Mouse (Mus musculus): ENCODE measurements around the gene Gnaz. TPM values are rescaled to one million over a fixed set of nuclear protein-coding genes. Genes with fewer than 3 reads are reported as not detected.

The Gnaz gene
- polyA plus RNA-seq, 1 experiment, result 0.37 TPM

DNA sequence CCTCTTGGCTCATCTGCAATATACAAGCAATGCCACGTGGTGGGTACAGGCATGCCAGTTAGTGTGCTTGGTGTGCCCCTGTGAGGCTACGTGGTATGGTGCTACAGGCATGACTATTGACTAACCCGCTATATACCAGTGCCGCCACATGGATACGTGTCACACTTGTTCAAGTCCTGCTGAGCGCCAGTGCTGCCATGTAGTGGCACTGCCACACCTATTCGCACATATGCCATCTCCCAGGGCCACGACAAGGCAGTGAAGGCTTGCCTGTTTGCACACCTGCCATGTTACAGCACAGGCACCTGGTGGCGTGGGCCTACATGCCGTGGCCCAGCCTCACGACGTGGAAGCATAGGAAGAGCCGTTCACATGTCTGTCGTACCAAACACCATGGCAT, 42.7 kb upstream of the Gnaz start:
- no peaks in the 10 kb centered on the region for H3K36me3 ChIP-seq (ENCODE audit: control insufficient read depth, insufficient read depth)
- H3ac ChIP-seq (ENCODE audit: control insufficient read depth, insufficient read length, low read depth), result no peak overlapping the region
- H3K27me3 ChIP-seq (ENCODE audit: control insufficient read depth, insufficient read depth, insufficient read length), result peaks cover 6% of the 10 kb centered on the region
- no peak for TF ChIP-seq MYOD1 (IDR thresholded peaks at IDR 0.05; ENCODE audit: control insufficient read depth, insufficient read length, low read depth)
- no peak for TF ChIP-seq MYOG (IDR thresholded peaks at IDR 0.05; ENCODE audit: control insufficient read depth, extremely low read depth, insufficient read length)
- no peak for TF ChIP-seq CTCF (IDR thresholded peaks at IDR 0.05; ENCODE audit: control insufficient read depth, insufficient read depth, insufficient read length)
- TF ChIP-seq CEBPB (IDR thresholded peaks at IDR 0.05; ENCODE audit: low read depth), result no peak
- no peak for TF ChIP-seq USF1 (IDR thresholded peaks at IDR 0.05; ENCODE audit: low read depth)
- no peak for TF ChIP-seq FOSL1 (IDR thresholded peaks at IDR 0.05; ENCODE audit: insufficient read depth, low read length, poor library complexity, severe bottlenecking)
- TF ChIP-seq MAX (IDR thresholded peaks at IDR 0.05), result no peak
- H3K79me3 ChIP-seq (ENCODE audit: low read depth), result no peaks in the 10 kb centered on the region
- no peaks in the 10 kb centered on the region for H3K79me2 ChIP-seq (ENCODE audit: control insufficient read depth, insufficient read depth)
- H3K4me3 ChIP-seq (ENCODE audit: insufficient read depth, poor library complexity, severe bottlenecking), result no peak overlapping the region

GRCm38 (mm10) chr10:74925324-74925723, 41.7 kb upstream of the Gnaz start:
- H3K36me3 ChIP-seq (ENCODE audit: control insufficient read depth, insufficient read depth), result no peaks in the 10 kb centered on the region
- no peak overlapping the region for H3ac ChIP-seq (ENCODE audit: control insufficient read depth, insufficient read length, low read depth)
- TF ChIP-seq CTCF (IDR thresholded peaks at IDR 0.05; ENCODE audit: control insufficient read depth, insufficient read depth, insufficient read length) (peak; percentile 36), CEBPB (IDR thresholded peaks at IDR 0.05; ENCODE audit: low read depth) (no peak)
- peaks cover 6% of the 10 kb centered on the region for H3K27me3 ChIP-seq (ENCODE audit: control insufficient read depth, insufficient read depth, insufficient read length)
- H3K79me2 ChIP-seq (ENCODE audit: control insufficient read depth, insufficient read depth), result no peaks in the 10 kb centered on the region
- H3K4me3 ChIP-seq (ENCODE audit: insufficient read depth, poor library complexity, severe bottlenecking), result no peak overlapping the region
- no peaks in the 10 kb centered on the region for H3K79me3 ChIP-seq (ENCODE audit: low read depth)

DNA sequence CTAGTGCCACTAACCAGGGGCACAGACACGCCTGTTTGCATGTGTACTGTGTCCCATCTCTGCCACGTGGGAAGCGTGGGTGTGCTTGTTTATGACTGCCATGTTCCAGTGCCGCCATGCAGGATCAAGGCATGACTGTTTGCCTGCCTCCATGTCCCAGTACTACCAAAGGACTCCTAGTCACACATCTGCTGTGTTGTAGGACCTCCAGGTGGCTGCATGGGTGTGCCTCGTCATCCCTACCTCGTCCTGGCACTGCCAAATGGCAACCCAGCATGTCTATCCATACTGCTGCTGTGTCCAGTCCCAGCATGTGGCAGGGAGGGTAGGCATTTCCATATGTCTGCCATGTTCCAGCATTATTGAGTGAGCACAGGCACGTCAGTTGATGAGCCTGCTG, 38.7 kb upstream of the Gnaz start:
- peaks cover 12% of the 10 kb centered on the region for H3K27me3 ChIP-seq (ENCODE audit: control insufficient read depth, insufficient read depth, insufficient read length)
- no peaks in the 10 kb centered on the region for H3K79me3 ChIP-seq (ENCODE audit: low read depth)
- H3K36me3 ChIP-seq (ENCODE audit: control insufficient read depth, insufficient read depth), result no peaks in the 10 kb centered on the region
- no peak overlapping the region for H3ac ChIP-seq (ENCODE audit: control insufficient read depth, insufficient read length, low read depth)
- no peaks in the 10 kb centered on the region for H3K79me2 ChIP-seq (ENCODE audit: control insufficient read depth, insufficient read depth)
- no peak overlapping the region for H3K4me3 ChIP-seq (ENCODE audit: insufficient read depth, poor library complexity, severe bottlenecking)
- TF ChIP-seq FOSL1 (IDR thresholded peaks at IDR 0.05; ENCODE audit: insufficient read depth, low read length, poor library complexity, severe bottlenecking) (no peak), MAX (IDR thresholded peaks at IDR 0.05) (no peak), CEBPB (IDR thresholded peaks at IDR 0.05; ENCODE audit: low read depth) (no peak), CTCF (IDR thresholded peaks at IDR 0.05; ENCODE audit: control insufficient read depth, insufficient read depth, insufficient read length) (no peak), MYOD1 (IDR thresholded peaks at IDR 0.05; ENCODE audit: control insufficient read depth, insufficient read length, low read depth) (no peak), USF1 (IDR thresholded peaks at IDR 0.05; ENCODE audit: low read depth) (no peak), MYOG (IDR thresholded peaks at IDR 0.05; ENCODE audit: control insufficient read depth, extremely low read depth, insufficient read length) (no peak)

DNA sequence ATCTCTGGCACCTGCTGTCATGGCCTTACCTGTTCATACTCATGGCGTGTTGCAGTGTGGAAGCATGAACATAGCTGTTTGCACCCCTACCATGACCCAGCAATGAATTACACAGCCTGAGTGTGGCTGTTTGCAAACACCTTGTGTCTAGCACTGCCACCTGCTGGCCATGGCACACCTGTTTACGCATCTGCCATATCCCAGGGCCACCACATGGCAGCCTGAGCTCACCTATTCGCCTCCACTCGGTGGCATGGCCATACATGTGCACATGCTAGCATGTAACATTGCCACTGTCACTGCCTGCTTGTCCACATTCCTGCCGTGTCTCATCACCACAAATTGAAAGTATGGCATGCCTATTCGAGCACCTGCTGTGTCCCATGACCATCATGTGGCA, 37.4 kb upstream of the Gnaz start:
- TF ChIP-seq USF1 (IDR thresholded peaks at IDR 0.05; ENCODE audit: low read depth) (no peak), CTCF (IDR thresholded peaks at IDR 0.05; ENCODE audit: control insufficient read depth, insufficient read depth, insufficient read length) (peak; percentile 7)
- peaks cover 13% of the 10 kb centered on the region for H3K27me3 ChIP-seq (ENCODE audit: control insufficient read depth, insufficient read depth, insufficient read length)

DNA sequence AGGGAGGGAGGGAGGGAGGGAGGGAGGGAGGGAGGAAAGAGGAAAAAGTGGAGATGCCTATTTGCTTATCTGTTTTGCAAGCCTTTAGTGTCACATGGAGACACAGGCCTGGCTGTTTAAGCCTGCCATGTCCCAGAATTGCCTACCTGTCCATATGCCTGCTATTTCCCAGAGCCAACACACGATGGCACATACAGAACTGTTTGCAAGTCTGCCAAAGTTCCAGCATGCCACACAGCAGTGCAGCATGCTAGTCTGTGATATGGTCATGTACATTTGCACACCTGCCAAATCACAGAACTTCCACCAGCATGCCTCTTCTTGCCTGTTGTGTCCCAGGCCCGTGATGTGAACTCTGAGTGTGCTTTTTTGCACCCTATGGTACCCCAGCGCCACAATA, 36.4 kb upstream of the Gnaz start:
- no peak overlapping the region for H3ac ChIP-seq (ENCODE audit: control insufficient read depth, insufficient read length, low read depth)
- TF ChIP-seq FOSL1 (IDR thresholded peaks at IDR 0.05; ENCODE audit: insufficient read depth, low read length, poor library complexity, severe bottlenecking) (no peak), MAX (IDR thresholded peaks at IDR 0.05) (no peak), USF1 (IDR thresholded peaks at IDR 0.05; ENCODE audit: low read depth) (no peak), MYOD1 (IDR thresholded peaks at IDR 0.05; ENCODE audit: control insufficient read depth, insufficient read length, low read depth) (no peak), CTCF (IDR thresholded peaks at IDR 0.05; ENCODE audit: control insufficient read depth, insufficient read depth, insufficient read length) (no peak), MYOG (IDR thresholded peaks at IDR 0.05; ENCODE audit: control insufficient read depth, extremely low read depth, insufficient read length) (no peak), CEBPB (IDR thresholded peaks at IDR 0.05; ENCODE audit: low read depth) (no peak)

More for the DNA sequence above, 37.4 kb upstream of the Gnaz start:
- Histone ChIP-seq H3K79me3 (ENCODE audit: low read depth) (no peaks in the 10 kb centered on the region), H3K79me2 (ENCODE audit: control insufficient read depth, insufficient read depth) (no peaks in the 10 kb centered on the region), H3ac (ENCODE audit: control insufficient read depth, insufficient read length, low read depth) (no peak overlapping the region), H3K4me3 (ENCODE audit: insufficient read depth, poor library complexity, severe bottlenecking) (no peak overlapping the region), H3K36me3 (ENCODE audit: control insufficient read depth, insufficient read depth) (no peaks in the 10 kb centered on the region)

DNA sequence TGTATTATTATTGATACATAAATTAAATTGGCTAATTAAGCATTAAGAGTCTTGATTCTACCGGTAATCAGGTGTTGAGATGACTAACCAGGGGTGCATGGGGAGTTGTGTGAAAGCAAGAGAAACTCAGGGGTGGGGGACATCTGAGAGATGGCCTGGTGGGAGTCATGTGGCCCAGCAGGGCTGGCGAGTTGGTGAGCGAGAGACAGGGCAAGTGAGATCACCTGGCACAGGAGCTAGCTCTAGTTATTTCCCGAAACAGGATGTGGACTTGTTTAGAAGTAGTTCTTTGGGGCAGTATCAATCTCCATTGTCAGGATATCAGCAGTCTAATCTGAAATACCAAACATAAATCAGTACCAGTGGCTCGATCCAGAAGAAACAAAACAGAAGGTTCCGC, 35.3 kb upstream of the Gnaz start:
- H3K4me3 ChIP-seq (ENCODE audit: insufficient read depth, poor library complexity, severe bottlenecking), result no peak overlapping the region

More for the DNA sequence above, 36.4 kb upstream of the Gnaz start:
- no peaks in the 10 kb centered on the region for H3K79me3 ChIP-seq (ENCODE audit: low read depth)
- no peaks in the 10 kb centered on the region for H3K36me3 ChIP-seq (ENCODE audit: control insufficient read depth, insufficient read depth)
- no peak overlapping the region for H3K4me3 ChIP-seq (ENCODE audit: insufficient read depth, poor library complexity, severe bottlenecking)
- peaks cover 13% of the 10 kb centered on the region for H3K27me3 ChIP-seq (ENCODE audit: control insufficient read depth, insufficient read depth, insufficient read length)
- H3K79me2 ChIP-seq (ENCODE audit: control insufficient read depth, insufficient read depth), result no peaks in the 10 kb centered on the region

More for the DNA sequence above, 35.3 kb upstream of the Gnaz start:
- H3K79me2 ChIP-seq (ENCODE audit: control insufficient read depth, insufficient read depth), result no peaks in the 10 kb centered on the region
- H3K36me3 ChIP-seq (ENCODE audit: control insufficient read depth, insufficient read depth), result no peaks in the 10 kb centered on the region
- H3K27me3 ChIP-seq (ENCODE audit: control insufficient read depth, insufficient read depth, insufficient read length), result peaks cover 13% of the 10 kb centered on the region
- no peak overlapping the region for H3ac ChIP-seq (ENCODE audit: control insufficient read depth, insufficient read length, low read depth)
- TF ChIP-seq CEBPB (IDR thresholded peaks at IDR 0.05; ENCODE audit: low read depth), result no peak
- no peaks in the 10 kb centered on the region for H3K79me3 ChIP-seq (ENCODE audit: low read depth)
